Comparison of ENCODE assay signal across 8 mouse cellular contexts in the genomic region with DNA sequence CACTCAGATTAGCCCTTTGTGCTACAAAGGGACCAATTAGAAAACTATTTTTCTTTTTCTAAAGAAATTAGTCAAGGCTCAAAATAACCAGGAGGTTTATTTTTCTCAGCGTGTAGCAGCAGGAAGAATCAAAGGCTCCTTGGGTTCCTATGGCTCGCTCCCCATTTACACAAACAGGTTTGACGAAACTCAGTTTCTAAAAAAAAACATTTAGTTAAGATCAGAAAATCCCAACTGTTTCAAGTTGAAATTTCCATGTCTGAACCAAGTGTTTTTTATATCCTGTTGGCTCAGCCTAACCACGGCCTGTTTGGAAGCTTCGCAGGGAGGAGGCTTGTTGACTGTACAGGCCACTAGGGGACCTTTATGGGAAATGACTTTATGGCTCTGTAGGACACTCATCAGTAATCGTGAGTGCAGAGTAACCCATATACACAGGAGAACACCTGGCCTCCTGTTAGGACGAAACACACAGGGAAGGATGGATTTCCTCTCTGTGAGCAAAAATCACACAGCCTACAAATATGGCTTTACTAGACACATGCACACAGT.
A peak's percentile ranks its signal among the peaks of the same experiment; 100 is the strongest.
DNase-seq lines count a peak whose midpoint lies in the region; ATAC-seq and TF ChIP-seq lines count a peak whose summit lies in the region.

No protein-coding gene starts in this region.

- no peak overlapping the region for H3K4me3 ChIP-seq in heart, postnatal 0 days (ENCODE audit: low read depth, low read length)
- H3K4me3 ChIP-seq in heart, embryonic 11.5 days (ENCODE audit: low read depth, low read length): no peak overlapping the region
- no peak overlapping the region for H3K4me3 ChIP-seq in embryonic facial prominence, embryonic 12.5 days
- no peak overlapping the region for H3K4me3 ChIP-seq in intestine, embryonic 15.5 days (replicated peaks)

- 0 out of 2 replicates have a peak, but pooled peaks have one; percentile 9 for TF ChIP-seq CTCF in heart, postnatal 0 days (IDR thresholded peaks at IDR 0.05; ENCODE audit: low read depth)

- H3K27ac ChIP-seq in heart, postnatal 0 days (ENCODE audit: low read depth): no peak overlapping the region
- no peak overlapping the region for H3K27ac ChIP-seq in heart, embryonic 11.5 days (ENCODE audit: low read depth, low read length)
- H3K27ac ChIP-seq in embryonic facial prominence, embryonic 12.5 days: 0 out of 2 replicates have a peak overlapping the region, but pooled peaks have one; percentile 50
- H3K27ac ChIP-seq in intestine, embryonic 15.5 days: no peak overlapping the region

- ATAC-seq in heart, postnatal 0 days (ENCODE audit: insufficient read depth, low read depth): no peak
- no peak for ATAC-seq in heart, embryonic 11.5 days (replicated peaks; ENCODE audit: insufficient number of reproducible peaks, low FRiP score, low TSS enrichment)
- no peak for ATAC-seq in embryonic facial prominence, embryonic 12.5 days (ENCODE audit: insufficient number of reproducible peaks, insufficient read depth, low FRiP score, low TSS enrichment)
- ATAC-seq in intestine, embryonic 15.5 days: peak; percentile 65; the same call in 1 of the 2 replicates

- no peak overlapping the region for H3K4me2 ChIP-seq in heart, postnatal 0 days (ENCODE audit: low read depth, low read length)
- H3K4me2 ChIP-seq in heart, embryonic 11.5 days: no peak overlapping the region
- H3K4me2 ChIP-seq in embryonic facial prominence, embryonic 12.5 days (replicated peaks): no peak overlapping the region
- H3K4me2 ChIP-seq in intestine, embryonic 15.5 days (replicated peaks): no peak overlapping the region

- no peaks in the 10 kb centered on the region for H3K9me3 ChIP-seq in heart, postnatal 0 days (replicated peaks; ENCODE audit: control insufficient read depth, low read length)
- H3K9me3 ChIP-seq in heart, embryonic 11.5 days (replicated peaks; ENCODE audit: control insufficient read depth, low read length): no peaks in the 10 kb centered on the region
- no peaks in the 10 kb centered on the region for H3K9me3 ChIP-seq in embryonic facial prominence, embryonic 12.5 days
- H3K9me3 ChIP-seq in intestine, embryonic 15.5 days: no peaks in the 10 kb centered on the region

- no peak for DNase-seq in heart, postnatal 0 days (ENCODE audit: low spot score)
- peak; percentile 52 for DNase-seq in 3T3-L1 (ENCODE audit: low read depth, low spot score)
- DNase-seq in cerebellum, postnatal 25 days: no peak
- no peak for DNase-seq in spleen, postnatal 10 days (ENCODE audit: low spot score in 2 of 2)
- DNase-seq in Muller cell, postnatal 12 days (ENCODE audit: inconsistent ontology term): no peak

- H3K27me3 ChIP-seq in heart, postnatal 0 days (ENCODE audit: control insufficient read depth, insufficient read depth, low read length): no peaks in the 10 kb centered on the region
- no peaks in the 10 kb centered on the region for H3K27me3 ChIP-seq in heart, embryonic 11.5 days (ENCODE audit: control insufficient read depth, insufficient read depth, low read length)
- no peaks in the 10 kb centered on the region for H3K27me3 ChIP-seq in embryonic facial prominence, embryonic 12.5 days
- no peaks in the 10 kb centered on the region for H3K27me3 ChIP-seq in intestine, embryonic 15.5 days (replicated peaks)

- TF ChIP-seq EP300 in heart, postnatal 0 days (IDR thresholded peaks at IDR 0.05; ENCODE audit: low read depth): no peak

- H3K9ac ChIP-seq in heart, postnatal 0 days (replicated peaks; ENCODE audit: low read depth, low read length): no peak overlapping the region
- no peak overlapping the region for H3K9ac ChIP-seq in heart, embryonic 11.5 days (ENCODE audit: low read depth, low read length)
- no peak overlapping the region for H3K9ac ChIP-seq in embryonic facial prominence, embryonic 12.5 days
- no peak overlapping the region for H3K9ac ChIP-seq in intestine, embryonic 15.5 days

- no peaks in the 10 kb centered on the region; the same call in 1 of the 2 replicates for H3K4me1 ChIP-seq in heart, postnatal 0 days (ENCODE audit: control insufficient read depth, insufficient read depth)
- H3K4me1 ChIP-seq in heart, embryonic 11.5 days (ENCODE audit: control insufficient read depth, insufficient read depth, low read length): no peaks in the 10 kb centered on the region; the same call in 1 of the 2 replicates
- peaks cover 19% of the 10 kb centered on the region for H3K4me1 ChIP-seq in embryonic facial prominence, embryonic 12.5 days
- H3K4me1 ChIP-seq in intestine, embryonic 15.5 days (replicated peaks): peaks cover 8% of the 10 kb centered on the region; the same call in 1 of the 2 replicates

- 53% methylated on average over 7 of the region's 7 CpGs for WGBS in heart, postnatal 0 days
- 62% methylated on average over 7 of the region's 7 CpGs for WGBS in heart, embryonic 11.5 days (ENCODE audit: insufficient replicate concordance)
- WGBS in embryonic facial prominence, embryonic 12.5 days: 39% methylated on average over 7 of the region's 7 CpGs
- WGBS in intestine, embryonic 15.5 days: 56% methylated on average over 7 of the region's 7 CpGs

- no peaks in the 10 kb centered on the region for H3K36me3 ChIP-seq in heart, postnatal 0 days (replicated peaks; ENCODE audit: control insufficient read depth, insufficient read depth, low read length)
- H3K36me3 ChIP-seq in heart, embryonic 11.5 days (ENCODE audit: control insufficient read depth, insufficient read depth, low read length): no peaks in the 10 kb centered on the region
- no peaks in the 10 kb centered on the region for H3K36me3 ChIP-seq in embryonic facial prominence, embryonic 12.5 days
- no peaks in the 10 kb centered on the region for H3K36me3 ChIP-seq in intestine, embryonic 15.5 days
